Mouse (Mus musculus) C2C12 (cell line): Measurements from ENCODE around the gene 1700113H08Rik.

Source experiments
- CTCF ChIP-seq: IDR thresholded peaks from one replicate; pipeline ENCODE4 v1.5.1; 2011; ENCODE audit not compliant: control insufficient read depth, insufficient read depth, insufficient read length
- MYOD1 ChIP-seq: IDR thresholded peaks from one replicate; pipeline ENCODE4 v1.6.1; 2011; ENCODE audit warnings: low read depth; ENCODE audit not compliant: control insufficient read depth, insufficient read length

- TF ChIP-seq CTCF, result no peak
- no peak for TF ChIP-seq MYOD1
Observed at GRCm38 (mm10) chr10:87039340-87039739, 18.5 kb upstream of the 1700113H08Rik start.
